Mouse (Mus musculus) heart, adult 2 months (tissue): ENCODE measurements around the gene Shb. TPM values are rescaled to one million over a fixed set of nuclear protein-coding genes. Genes with fewer than 3 reads are reported as not detected.

Source experiments
- DNase-seq, 2 experiments: peaks; one replicate each; pipeline ENCODE4 v3.0.0; 2021
- H3K27ac ChIP-seq: fragments of 200-600 bp; 2 replicates; pipeline ENCODE4 v1.8.1; 2022
- H3K27me3 ChIP-seq: fragments of 200-500 bp; 2 replicates; pipeline ENCODE4 v1.6.1; 2012; ENCODE audit warnings: mild to moderate bottlenecking, low read length, inconsistent platforms, mixed read lengths; ENCODE audit not compliant: control insufficient read depth, insufficient read depth
- H3K36me3 ChIP-seq: fragments of 200-500 bp; 2 replicates; pipeline ENCODE4 v1.6.1; 2012; ENCODE audit warnings: low read length, inconsistent platforms; ENCODE audit not compliant: control insufficient read depth, insufficient read depth
- H3K4me1 ChIP-seq: fragments of 200-500 bp; 2 replicates; pipeline ENCODE4 v1.6.1; 2011; ENCODE audit warnings: low read length; ENCODE audit not compliant: control insufficient read depth, insufficient read depth
- H3K4me3 ChIP-seq: fragments of 200-600 bp; 2 replicates; pipeline ENCODE4 v1.8.1; 2022
- H3K79me2 ChIP-seq: fragments of 200-500 bp; replicated peaks from 2 replicates; pipeline ENCODE4 v1.6.1; 2012; ENCODE audit warnings: mild to moderate bottlenecking, inconsistent platforms, low read length, moderate library complexity, mixed read lengths; ENCODE audit not compliant: control insufficient read depth, insufficient read depth
- H3K9ac ChIP-seq: fragments of 200-500 bp; 2 replicates; pipeline ENCODE4 v1.6.1; 2012; ENCODE audit warnings: low read depth, mild to moderate bottlenecking, control low read depth, inconsistent platforms, low read length, mixed read lengths
- CTCF ChIP-seq: fragments of 200-600 bp; IDR thresholded peaks from 2 replicates; pipeline ENCODE4 v1.8.1; 2022; ENCODE audit warnings: antibody characterized with exemption, mild to moderate bottlenecking, moderate library complexity
- EP300 ChIP-seq: fragments of 200-500 bp; IDR thresholded peaks from 2 replicates; pipeline ENCODE4 v1.6.1; 2011; ENCODE audit warnings: low read depth, low read length, control low read depth; ENCODE audit not compliant: insufficient read depth
- POLR2A ChIP-seq: fragments of 200-500 bp; IDR thresholded peaks from 2 replicates; pipeline ENCODE4 v1.6.1; 2011; ENCODE audit warnings: mild to moderate bottlenecking, low read depth, low read length, control low read depth; ENCODE audit not compliant: insufficient read depth
- WGBS: fragments of 180-500 bp; shearing (Covaris S2); methylation state at CpG from one replicate; pipeline ENCODE4 v1.1.7; 2018; 5-methylcytosine and 5-hydroxymethylcytosine counted together
- intact Hi-C: fragments of 180-260 bp; cut with DNase I; formaldehyde crosslinking; loops from one replicate; pipeline ENCODE4 v1.15.1; 2025
- polyA plus RNA-seq: library from polyadenylated mRNA; depleted of rRNA; stranded (reverse); fragments of >200 nt; gene quantifications from 2 replicates; pipeline ENCODE4 v1.2.3, GENCODE M21; 2012
- total RNA-seq, 2 experiments: library from RNA; stranded (reverse); gene quantifications; 2 replicates each; pipeline ENCODE4 v1.2.3; 2021

The Shb gene
- total and polyA plus RNA-seq, 3 experiments, result 19.4 to 43.0 (median 27.2) TPM

GRCm38 (mm10) chr4:45413674-45414338 is 118.5 kb downstream of the Shb start:
- Histone ChIP-seq H3K4me3 (no peak overlapping the region), H3K27ac (no peak overlapping the region), H3K36me3 (no peaks in the 10 kb centered on the region), H3K9ac (no peak overlapping the region), H3K79me2 (no peaks in the 10 kb centered on the region), H3K4me1 (peaks cover 2% of the 10 kb centered on the region), H3K27me3 (no peaks in the 10 kb centered on the region)
- WGBS, result 84% methylated on average over 9 of the region's 9 CpGs
- TF ChIP-seq POLR2A, result no peak
- TF ChIP-seq CTCF, result no peak
- no peak for TF ChIP-seq EP300
- DNase-seq, result no peak
- intact Hi-C loops, result no loop called here

- Histone ChIP-seq H3K27ac (no peak overlapping the region), H3K4me1 (no peaks in the 10 kb centered on the region), H3K27me3 (no peaks in the 10 kb centered on the region), H3K4me3 (no peak overlapping the region), H3K36me3 (peaks cover under 1% of the 10 kb centered on the region; the same call in 1 of the 2 replicates), H3K9ac (no peak overlapping the region), H3K79me2 (no peaks in the 10 kb centered on the region)
- intact Hi-C loops, result no loop called here
- WGBS, result 63% methylated on average over 16 of the region's 16 CpGs
- no peak for DNase-seq
- TF ChIP-seq EP300 (no peak), POLR2A (no peak), CTCF (no peak)
These were observed 119.7 kb downstream of the Shb start for GRCm38 (mm10) chr4:45412433-45413192.

DNA sequence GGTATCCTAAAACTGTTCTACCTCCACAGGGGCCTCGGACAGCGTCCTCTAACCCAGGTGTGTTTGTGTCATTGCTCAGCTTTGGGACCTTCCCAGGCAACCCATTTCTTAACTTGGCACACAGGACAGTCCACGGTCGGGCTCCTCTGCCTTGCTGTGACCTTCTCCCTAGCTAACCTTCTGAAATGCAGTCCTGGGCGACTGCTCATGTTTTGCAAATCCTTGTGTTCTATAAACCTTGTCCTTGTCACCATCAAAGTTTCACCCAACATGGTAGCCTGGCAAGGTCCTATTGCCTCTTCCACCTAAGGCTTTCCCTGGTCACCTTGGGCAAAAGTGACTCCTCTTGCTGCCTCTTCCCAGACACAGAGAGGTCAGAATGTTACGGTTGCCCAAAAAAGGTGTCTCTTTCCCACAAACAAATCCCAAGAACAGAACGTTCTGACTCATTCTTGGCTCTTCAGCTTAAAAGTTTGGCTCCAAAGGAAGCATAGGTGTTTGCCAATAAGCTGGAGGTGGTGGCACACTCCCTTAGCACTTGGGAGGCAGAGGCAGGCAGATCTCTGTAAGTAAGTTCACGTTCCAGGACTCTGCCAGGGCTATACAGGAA is 121.0 kb downstream of the Shb start:
- Histone ChIP-seq H3K27ac (no peak overlapping the region), H3K27me3 (no peaks in the 10 kb centered on the region), H3K79me2 (no peaks in the 10 kb centered on the region; the same call in 1 of the 2 replicates), H3K36me3 (peaks cover 3% of the 10 kb centered on the region; the same call in 1 of the 2 replicates), H3K4me1 (no peaks in the 10 kb centered on the region), H3K4me3 (no peak overlapping the region), H3K9ac (no peak overlapping the region)
- no peak for DNase-seq
- intact Hi-C loops, result no loop called here
- TF ChIP-seq POLR2A (no peak), CTCF (no peak), EP300 (no peak)
- 89% methylated on average over 8 of the region's 8 CpGs for WGBS

DNA sequence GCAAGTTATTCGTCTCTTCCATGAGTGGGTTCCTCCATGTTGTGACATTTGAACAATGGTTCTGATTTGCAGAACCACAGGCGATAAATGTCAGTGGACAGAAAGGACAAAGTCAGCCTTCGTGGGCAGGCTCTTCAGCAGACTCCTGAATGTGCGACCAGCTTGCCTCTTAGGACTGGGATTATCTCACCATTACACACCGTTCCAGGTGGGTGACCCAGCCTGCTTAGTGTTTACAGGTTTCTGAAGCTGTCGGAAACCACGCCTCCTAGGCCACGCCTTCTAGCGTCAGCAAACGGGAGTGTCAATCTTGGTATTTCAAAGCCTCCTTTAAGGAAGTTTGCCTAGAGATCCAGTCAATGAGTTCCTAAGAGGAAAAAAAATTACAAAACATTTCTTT is 123.0 kb downstream of the Shb start:
- WGBS, result 6% methylated on average over 10 of the region's 10 CpGs

GRCm38 (mm10) chr4:45408427-45409132 is 123.7 kb downstream of the Shb start, which contains the start of gene Slc25a51:
TSS of gene Slc25a51 (minus strand) at chr4:45408766.
- Histone ChIP-seq H3K79me2 (no peaks in the 10 kb centered on the region; the same call in 1 of the 2 replicates), H3K27ac (peak within 1 kb of the TSS; percentile 93), H3K27me3 (no peaks in the 10 kb centered on the region), H3K4me3 (peak within 1 kb of the TSS; percentile 98), H3K4me1 (no peaks in the 10 kb centered on the region), H3K36me3 (peaks cover 3% of the 10 kb centered on the region; the same call in 1 of the 2 replicates), H3K9ac (peak within 1 kb of the TSS; percentile 98)
- peak; percentile 91 to 92 for DNase-seq
- peak; percentile 60 for TF ChIP-seq EP300
- peak; percentile 89 for TF ChIP-seq POLR2A
- no peak for TF ChIP-seq CTCF
- WGBS, result under 1% methylated on average over 64 of the region's 67 CpGs
- intact Hi-C loops, result loop anchor here (1.0 to 2.0 kb wide), 2 partner anchors 66 to 120 kb away; partner anchors contain the start of genes Dcaf10 and Exosc3

More for the DNA sequence above, 123.0 kb downstream of the Shb start:
- intact Hi-C loops, result loop anchor here (2.0 kb wide), 1 partner anchor 120 kb away; no protein-coding TSS in a partner anchor
- Histone ChIP-seq H3K27me3 (no peaks in the 10 kb centered on the region), H3K4me1 (no peaks in the 10 kb centered on the region), H3K9ac (peak overlapping the region; percentile 98), H3K4me3 (peak overlapping the region; percentile 98), H3K27ac (peak overlapping the region; percentile 93), H3K36me3 (peaks cover 3% of the 10 kb centered on the region; the same call in 1 of the 2 replicates), H3K79me2 (no peaks in the 10 kb centered on the region; the same call in 1 of the 2 replicates)
- DNase-seq, result peak; percentile 86 to 87
- TF ChIP-seq CTCF (peak; percentile 38), EP300 (0 out of 2 replicates have a peak, but pooled peaks have one; percentile 18), POLR2A (peak; percentile 74)
